20 mouse cellular contexts compared by ENCODE assay signal in genomic region chr6:54471866-54472265, GRCm38 (mm10). TPM values are rescaled to one million over a fixed set of nuclear protein-coding genes. Genes with fewer than 3 reads are reported as not detected.
A peak's percentile ranks its signal among the peaks of the same experiment; 100 is the strongest.
DNase-seq lines count a peak whose midpoint lies in the region; ATAC-seq lines count a peak whose summit lies in the region.
"Had no signal": no experiment of that assay in that cellular context is flagged by ENCODE, and none has a peak within 500 bp of the region (broad histone marks: within the 10 kb centered on the region; RNA-seq: fewer than 3 reads in every experiment).

No protein-coding gene starts in this region.

- H3K27ac ChIP-seq in heart, embryonic 12.5 days (ENCODE audit: poor library complexity, severe bottlenecking), result peak overlapping the region; percentile 86
- H3K27ac ChIP-seq: hindbrain, embryonic 15.5 days; limb, embryonic 12.5 days; liver, embryonic 12.5 days; midbrain, embryonic 10.5 days; neural tube, embryonic 15.5 days had no signal

- H3K4me1 ChIP-seq in heart, embryonic 12.5 days (replicated peaks), result peaks cover 67% of the 10 kb centered on the region
- H3K4me1 ChIP-seq: liver, embryonic 12.5 days had no signal

- 60% methylated on average over 7 of the region's 7 CpGs for WGBS in heart, embryonic 12.5 days

- no peaks in the 10 kb centered on the region for H3K36me3 ChIP-seq in heart, embryonic 12.5 days
- H3K36me3 ChIP-seq: hindbrain, embryonic 15.5 days; limb, embryonic 12.5 days; liver, embryonic 12.5 days; midbrain, embryonic 10.5 days; neural tube, embryonic 15.5 days had no signal

- ATAC-seq in heart, embryonic 12.5 days (ENCODE audit: insufficient number of reproducible peaks, low FRiP score), result no peak
- ATAC-seq: CD4-positive, CD25-positive, alpha-beta regulatory T cell, adult 4 months; liver, embryonic 12.5 days had no signal

- no peak overlapping the region for H3K4me3 ChIP-seq in heart, embryonic 12.5 days
- H3K4me3 ChIP-seq: hindbrain, embryonic 15.5 days; limb, embryonic 12.5 days; liver, embryonic 12.5 days; midbrain, embryonic 10.5 days; neural tube, embryonic 15.5 days had no signal

- H3K9ac ChIP-seq in heart, embryonic 12.5 days, result no peak overlapping the region
- H3K9ac ChIP-seq: hindbrain, embryonic 15.5 days; limb, embryonic 12.5 days; liver, embryonic 12.5 days; neural tube, embryonic 15.5 days had no signal

- peak; percentile 94 for DNase-seq in heart, adult 11 months
- no peak for DNase-seq in heart, postnatal 4 days
- peak; percentile 32 for DNase-seq in lung, postnatal 25 days (ENCODE audit: low spot score)
- DNase-seq in lung, postnatal 14 days, result no peak
- peak; percentile 51 to 57 for DNase-seq in heart, postnatal 10 days
- DNase-seq in right cerebral cortex, postnatal 4 days, result no peak
- no peak for DNase-seq in urinary bladder, adult 18-20 months (ENCODE audit: low spot score in 2 of 2)
- DNase-seq: adrenal gland, postnatal 14 days; cerebellum, postnatal 10 days; gastrocnemius, postnatal 10 days; kidney, postnatal 25 days; thymus, adult 2 months; thymus, postnatal 4 days had no signal

- H3K27me3 ChIP-seq in heart, embryonic 12.5 days (replicated peaks), result no peaks in the 10 kb centered on the region
- H3K27me3 ChIP-seq: hindbrain, embryonic 15.5 days; limb, embryonic 12.5 days; liver, embryonic 12.5 days; neural tube, embryonic 15.5 days had no signal

- H3K9me3 ChIP-seq in heart, embryonic 12.5 days (replicated peaks), result no peaks in the 10 kb centered on the region
- H3K9me3 ChIP-seq: hindbrain, embryonic 15.5 days; limb, embryonic 12.5 days; liver, embryonic 12.5 days; midbrain, embryonic 10.5 days; neural tube, embryonic 15.5 days had no signal

- H3K4me2 ChIP-seq in heart, embryonic 12.5 days, result no peak overlapping the region
- H3K4me2 ChIP-seq: hindbrain, embryonic 15.5 days; limb, embryonic 12.5 days; liver, embryonic 12.5 days; neural tube, embryonic 15.5 days had no signal

- intact Hi-C loops in heart, postnatal 10 days (cut with DNase I), result no loop called here

RNA-seq across cellular contexts. Expression of gene Wipf3, which starts 42.5 kb away (rescaled TPM):
- 10 to 100 TPM; 15.2 to 15.9 TPM for total RNA-seq in heart, postnatal 4 days (2021)
- polyA plus RNA-seq in heart, embryonic 12.5 days (2016; fragmentation: Nextera tagmentation; extraction: Ambion mirVana), result 4.8 and 4.9 TPM in 2 replicates
- 10 to 100 TPM; 12.9 to 16.4 TPM for total RNA-seq in heart, postnatal 10 days (2021)
- polyA plus RNA-seq: CD4-positive, CD25-positive, alpha-beta regulatory T cell, adult 4 months had no signal

Comparison
In these comparisons a context has a peak if more than half of its experiments do, and no peak if none do; other contexts are left out.
1. DNase-seq: peak in heart, adult 11 months (single experiment), lung, postnatal 25 days (single experiment) and heart, postnatal 10 days (2 of 2); none in heart, postnatal 4 days (single experiment), lung, postnatal 14 days (single experiment), right cerebral cortex, postnatal 4 days (single experiment) and urinary bladder, adult 18-20 months (0 of 2).